Mouse (Mus musculus): Measurements from ENCODE around the gene Usp46. TPM values are rescaled to one million over a fixed set of nuclear protein-coding genes. Genes with fewer than 3 reads are reported as not detected.
"Not testable (repeated sequence)": the region's sequence is repeated elsewhere in the genome, so short reads cannot be mapped to it uniquely, and the experiment has no call there.

Usp46 gene
- polyA plus RNA-seq, 1 experiment from 2014 or later, result 26.9 TPM

DNA sequence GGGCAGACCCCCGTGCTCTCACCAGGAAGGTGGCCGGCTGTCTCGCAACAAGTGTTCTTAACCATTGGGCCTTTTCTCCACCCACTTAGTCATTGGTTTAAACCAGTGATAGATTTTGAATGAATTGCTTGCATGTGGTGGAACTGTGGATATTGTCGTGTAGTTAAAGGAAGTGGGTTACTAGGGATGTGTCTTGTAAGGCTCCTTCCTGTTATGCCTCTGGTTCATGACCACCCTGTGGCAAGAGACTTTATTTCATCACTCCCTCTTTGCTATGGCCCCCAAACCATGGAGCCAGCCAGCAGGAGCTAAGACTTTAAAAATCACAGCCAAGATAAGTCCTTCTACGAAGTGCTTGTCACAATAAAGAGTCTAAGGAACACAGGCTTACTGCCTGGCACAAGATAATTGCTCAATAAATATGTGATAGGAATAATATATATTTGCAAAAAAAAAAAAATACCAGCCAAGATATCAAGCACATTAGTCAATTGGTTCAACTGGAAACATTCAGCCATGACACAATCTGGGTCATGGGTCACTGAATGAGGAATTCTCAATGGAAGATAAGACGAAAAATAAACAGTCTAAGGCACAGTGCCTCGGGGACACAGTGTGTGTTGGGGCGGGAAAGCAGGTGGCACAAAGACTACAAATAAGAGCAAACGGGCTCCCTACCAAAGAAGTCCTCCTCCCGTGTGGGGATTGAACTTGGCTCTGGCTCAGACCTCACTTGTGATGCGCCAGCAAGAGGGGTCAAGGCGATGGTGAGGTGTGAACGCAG is 80.3 kb downstream of the Usp46 start:
- H3K4me2 ChIP-seq, result no peak overlapping the region
- no peak overlapping the region for H3K9ac ChIP-seq
- H3K4me1 ChIP-seq (replicated peaks), result no peaks in the 10 kb centered on the region
- 73% methylated on average over 13 of the region's 13 CpGs for WGBS
- no peak overlapping the region for H3K4me3 ChIP-seq
- H3K27ac ChIP-seq, result no peak overlapping the region
- no peaks in the 10 kb centered on the region for H3K36me3 ChIP-seq
- no peaks in the 10 kb centered on the region for H3K9me3 ChIP-seq (replicated peaks)
- no peak for ATAC-seq (replicated peaks; ENCODE audit: insufficient number of reproducible peaks, insufficient read depth, low FRiP score, low read depth)
- H3K27me3 ChIP-seq, result no peaks in the 10 kb centered on the region

DNA sequence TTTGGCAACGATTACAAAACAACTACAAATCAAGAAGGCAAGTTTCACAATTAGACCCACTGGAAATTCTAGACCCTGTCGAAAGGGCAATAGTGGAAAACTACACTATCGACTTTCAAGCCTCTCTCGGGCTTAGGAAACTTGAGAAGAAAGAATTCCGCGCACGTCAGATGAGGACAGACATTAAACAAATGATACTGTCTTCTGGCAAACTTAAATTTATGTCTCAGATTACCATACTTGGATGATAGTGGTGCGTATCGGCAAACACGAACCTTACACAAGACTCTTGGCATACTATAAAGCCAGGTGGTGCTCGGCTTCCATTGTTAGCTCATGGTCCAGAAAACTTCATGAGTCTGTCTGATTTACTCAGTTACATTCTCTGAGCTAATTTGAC is 90.8 kb downstream of the Usp46 start:
- Histone ChIP-seq H3K4me1 (replicated peaks) (no peaks in the 10 kb centered on the region), H3K27me3 (no peaks in the 10 kb centered on the region), H3K9me3 (replicated peaks) (no peaks in the 10 kb centered on the region), H3K9ac (no peak overlapping the region), H3K4me3 (no peak overlapping the region), H3K4me2 (no peak overlapping the region), H3K36me3 (no peaks in the 10 kb centered on the region), H3K27ac (no peak overlapping the region)
- 70% methylated on average over 11 of the region's 11 CpGs for WGBS
- ATAC-seq (replicated peaks; ENCODE audit: insufficient number of reproducible peaks, insufficient read depth, low FRiP score, low read depth), result no peak

DNA sequence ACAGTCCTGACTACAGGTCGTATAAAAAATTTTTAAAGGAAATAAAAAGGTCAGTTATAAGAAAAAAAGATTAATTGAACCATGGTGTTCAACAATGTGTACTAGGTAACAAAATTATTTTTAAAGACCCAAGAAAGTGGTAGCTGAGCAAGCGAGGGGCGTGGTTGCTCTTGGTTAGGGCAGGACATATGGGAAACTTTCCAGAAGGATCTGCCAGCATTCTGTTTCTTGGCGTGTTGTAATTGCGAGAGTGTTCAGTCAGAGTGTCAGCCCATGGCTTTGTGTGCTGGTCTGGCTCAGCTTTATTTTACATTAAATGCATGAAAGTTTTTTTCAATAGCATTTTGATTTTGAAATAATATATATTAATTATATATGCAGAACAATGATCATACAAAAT is 96.5 kb downstream of the Usp46 start:
- Histone ChIP-seq H3K27me3 (no peaks in the 10 kb centered on the region), H3K4me1 (replicated peaks) (peaks cover 13% of the 10 kb centered on the region), H3K9ac (no peak overlapping the region), H3K36me3 (no peaks in the 10 kb centered on the region), H3K27ac (no peak overlapping the region), H3K9me3 (replicated peaks) (no peaks in the 10 kb centered on the region), H3K4me2 (no peak overlapping the region), H3K4me3 (no peak overlapping the region)
- 78% methylated on average over 5 of the region's 5 CpGs for WGBS
- ATAC-seq (replicated peaks; ENCODE audit: insufficient number of reproducible peaks, insufficient read depth, low FRiP score, low read depth), result no peak

DNA sequence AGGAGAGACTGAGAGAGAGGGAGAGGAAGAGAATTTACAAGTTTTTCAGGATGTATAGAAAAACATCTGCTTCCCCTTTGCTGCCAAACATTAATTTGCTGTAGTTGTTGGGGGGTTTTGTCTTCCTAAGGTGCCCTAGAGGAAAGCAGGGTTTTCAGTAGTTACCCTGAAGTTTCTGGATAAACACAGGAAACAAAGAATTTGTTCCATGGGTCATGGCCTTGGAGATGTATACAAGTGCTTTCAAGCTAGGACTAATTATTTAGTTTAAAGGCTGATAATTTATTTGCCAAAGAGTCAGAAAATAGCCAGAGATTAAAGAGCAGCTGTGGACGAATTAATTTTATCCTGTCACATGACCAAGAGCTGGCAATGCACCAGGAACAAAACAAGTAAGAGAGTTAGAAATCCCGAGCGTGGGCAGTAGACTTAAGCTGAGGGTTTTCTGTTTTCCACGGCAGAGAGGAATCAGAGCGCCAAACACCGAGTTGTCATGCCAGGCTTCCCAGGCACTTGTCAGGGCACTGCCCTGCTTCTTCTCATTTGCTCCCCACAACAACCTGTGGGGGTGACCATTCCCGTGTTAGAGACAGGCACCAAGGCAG is 98.1 kb downstream of the Usp46 start:
- H3K9ac ChIP-seq, result no peak overlapping the region
- no peaks in the 10 kb centered on the region for H3K27me3 ChIP-seq
- H3K4me1 ChIP-seq (replicated peaks), result peaks cover 13% of the 10 kb centered on the region
- H3K4me2 ChIP-seq, result peak overlapping the region; percentile 5
- ATAC-seq (replicated peaks; ENCODE audit: insufficient number of reproducible peaks, insufficient read depth, low FRiP score, low read depth), result no peak
- no peaks in the 10 kb centered on the region for H3K9me3 ChIP-seq (replicated peaks)
- WGBS, result 28% methylated on average over 7 of the region's 7 CpGs
- no peak overlapping the region for H3K4me3 ChIP-seq
- no peaks in the 10 kb centered on the region for H3K36me3 ChIP-seq
- H3K27ac ChIP-seq, result peak overlapping the region; percentile 6; the same call in 1 of the 2 replicates

DNA sequence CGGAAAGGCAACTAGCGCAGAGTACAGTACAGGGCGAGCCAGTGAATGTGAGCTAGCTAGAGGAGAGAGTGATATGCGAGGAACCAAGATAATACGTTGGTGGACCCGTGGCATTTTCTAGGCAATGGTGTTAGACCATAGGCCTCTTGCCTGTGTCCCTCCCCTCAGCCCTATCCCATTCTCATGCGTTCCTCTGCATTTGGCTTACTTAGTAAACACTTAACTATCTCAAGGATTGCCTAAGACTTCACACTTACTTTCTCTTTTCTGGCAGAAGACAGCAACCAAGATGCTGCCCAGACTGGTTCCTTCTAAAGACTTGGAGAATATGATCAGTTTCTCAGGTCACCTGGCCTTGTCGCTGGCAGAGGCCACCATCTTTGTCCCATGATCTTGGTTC is 98.9 kb downstream of the Usp46 start:
- H3K9ac ChIP-seq, result no peak overlapping the region
- no peaks in the 10 kb centered on the region for H3K9me3 ChIP-seq (replicated peaks)
- peaks cover 13% of the 10 kb centered on the region for H3K4me1 ChIP-seq (replicated peaks)
- 82% methylated on average over 8 of the region's 8 CpGs for WGBS
- H3K4me3 ChIP-seq, result no peak overlapping the region
- no peak for ATAC-seq (replicated peaks; ENCODE audit: insufficient number of reproducible peaks, insufficient read depth, low FRiP score, low read depth)
- H3K27me3 ChIP-seq, result no peaks in the 10 kb centered on the region
- no peak overlapping the region for H3K4me2 ChIP-seq
- no peaks in the 10 kb centered on the region for H3K36me3 ChIP-seq
- no peak overlapping the region for H3K27ac ChIP-seq

DNA sequence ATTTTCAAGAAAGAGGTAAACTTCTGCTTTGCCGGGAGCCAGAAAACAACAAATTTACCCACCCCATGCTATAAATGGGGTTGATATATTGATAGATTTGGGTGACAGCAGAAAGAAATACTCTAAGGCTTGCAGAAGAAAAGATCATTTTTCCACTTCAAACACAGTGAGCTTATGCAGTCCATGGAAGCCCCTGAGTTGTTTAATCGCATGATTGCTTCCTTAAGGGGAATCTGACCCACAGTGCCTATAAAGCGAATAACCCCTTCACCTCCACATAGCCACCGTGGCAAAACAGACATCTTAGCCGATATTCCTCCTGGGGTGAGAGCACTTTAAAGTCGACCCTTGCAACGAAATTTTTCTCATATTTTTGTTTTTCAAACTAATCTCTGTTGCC is 108.5 kb downstream of the Usp46 start:
- Histone ChIP-seq H3K4me1 (replicated peaks) (no peaks in the 10 kb centered on the region), H3K9ac (no peak overlapping the region), H3K27me3 (no peaks in the 10 kb centered on the region), H3K4me3 (no peak overlapping the region), H3K36me3 (no peaks in the 10 kb centered on the region), H3K4me2 (no peak overlapping the region), H3K27ac (no peak overlapping the region), H3K9me3 (replicated peaks) (no peaks in the 10 kb centered on the region)
- 78% methylated on average over 7 of the region's 7 CpGs for WGBS
- no peak for ATAC-seq (replicated peaks; ENCODE audit: insufficient number of reproducible peaks, insufficient read depth, low FRiP score, low read depth)

DNA sequence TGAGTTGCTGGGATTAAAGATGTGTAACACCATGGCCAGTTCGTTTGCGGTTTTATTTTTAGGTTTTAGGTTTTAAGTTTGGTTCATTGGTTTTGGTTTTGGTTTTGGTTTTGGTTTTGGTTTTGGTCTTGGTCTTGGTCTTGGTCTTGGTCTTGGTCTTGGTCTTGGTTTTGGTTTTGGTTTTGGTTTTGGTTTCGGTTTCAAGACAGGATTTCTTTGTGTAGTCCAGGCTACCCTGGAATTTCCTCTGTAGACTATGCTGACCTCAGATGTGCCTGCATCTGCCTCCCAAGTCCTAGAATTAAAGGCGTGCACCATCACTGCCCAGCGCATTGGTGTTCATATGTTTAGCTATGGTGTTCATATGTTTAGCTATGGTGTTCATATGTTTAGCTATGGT is 109.6 kb downstream of the Usp46 start:
- H3K27me3 ChIP-seq; H3K4me3 ChIP-seq; ATAC-seq (replicated peaks; ENCODE audit: insufficient number of reproducible peaks, insufficient read depth, low FRiP score, low read depth); H3K27ac ChIP-seq; H3K36me3 ChIP-seq; H3K9me3 ChIP-seq (replicated peaks); H3K4me1 ChIP-seq (replicated peaks); H3K9ac ChIP-seq; H3K4me2 ChIP-seq: not testable (repeated sequence)
- WGBS, result 81% methylated on average over 5 of the region's 5 CpGs

DNA sequence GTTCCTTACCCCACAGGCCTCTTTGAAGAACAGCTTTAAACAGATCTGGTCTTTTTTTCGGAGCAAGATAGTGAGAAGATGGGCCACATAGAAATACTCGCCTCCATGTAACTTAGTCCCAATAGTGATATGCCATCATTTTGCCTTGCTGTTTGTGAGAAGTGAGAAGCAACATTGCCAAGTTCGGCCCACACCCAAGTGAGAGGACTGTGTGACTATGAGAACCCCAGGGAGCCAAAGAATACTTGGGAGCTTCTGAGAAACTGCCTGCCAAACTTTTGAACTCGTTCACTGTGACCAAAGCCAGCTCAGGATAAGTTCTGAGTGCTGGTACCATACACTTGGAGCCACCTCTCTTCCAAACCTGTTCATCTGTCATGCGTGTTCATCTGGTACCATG is 110.1 kb downstream of the Usp46 start:
- Histone ChIP-seq H3K9me3 (replicated peaks) (no peaks in the 10 kb centered on the region), H3K4me1 (replicated peaks) (no peaks in the 10 kb centered on the region), H3K27ac (no peak overlapping the region), H3K4me2 (no peak overlapping the region), H3K9ac (no peak overlapping the region), H3K36me3 (no peaks in the 10 kb centered on the region), H3K27me3 (no peaks in the 10 kb centered on the region), H3K4me3 (no peak overlapping the region)
- 85% methylated on average over 5 of the region's 5 CpGs for WGBS
- ATAC-seq (replicated peaks; ENCODE audit: insufficient number of reproducible peaks, insufficient read depth, low FRiP score, low read depth), result no peak

DNA sequence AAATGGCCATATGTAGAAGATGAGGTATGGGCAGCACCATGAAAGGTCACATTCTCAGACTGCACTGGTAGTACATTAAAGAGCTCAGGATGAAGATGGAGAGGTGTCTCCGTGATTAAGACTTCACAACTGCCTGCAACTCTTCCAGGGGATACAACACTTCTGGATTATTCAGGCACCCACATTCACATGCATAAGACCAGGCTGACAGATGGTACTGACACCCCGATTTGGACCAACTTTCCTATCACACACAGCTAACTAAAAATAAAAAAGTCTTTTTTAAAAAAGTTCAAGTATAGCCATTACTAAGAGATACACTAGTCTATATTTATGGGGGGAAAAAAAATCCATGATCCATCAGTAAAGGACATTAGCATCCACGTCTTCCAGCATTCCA is 112.5 kb downstream of the Usp46 start:
- ATAC-seq (replicated peaks; ENCODE audit: insufficient number of reproducible peaks, insufficient read depth, low FRiP score, low read depth), result no peak
- Histone ChIP-seq H3K4me3 (no peak overlapping the region), H3K4me2 (no peak overlapping the region), H3K4me1 (replicated peaks) (no peaks in the 10 kb centered on the region), H3K27me3 (no peaks in the 10 kb centered on the region), H3K27ac (no peak overlapping the region), H3K36me3 (no peaks in the 10 kb centered on the region), H3K9ac (no peak overlapping the region), H3K9me3 (replicated peaks) (no peaks in the 10 kb centered on the region)
- WGBS, result 79% methylated on average over 3 of the region's 3 CpGs

DNA sequence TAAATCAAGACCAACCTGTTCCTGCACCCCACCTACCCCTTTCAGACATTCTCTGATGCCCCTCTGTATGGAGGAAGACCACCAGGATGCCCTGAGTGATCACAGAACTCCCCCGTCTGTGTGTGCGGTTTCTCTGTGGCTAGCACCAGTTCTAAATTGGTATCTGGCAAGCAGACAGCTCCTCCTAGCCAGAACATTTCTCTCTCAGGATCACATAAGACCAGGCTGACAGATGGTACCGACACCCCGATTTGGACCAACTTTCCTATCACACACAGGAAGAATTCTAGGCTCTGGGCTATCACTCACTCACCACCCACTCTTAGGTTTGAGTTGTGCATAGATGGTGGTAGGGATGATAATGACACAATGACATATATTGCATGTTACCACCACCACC is 113.2 kb downstream of the Usp46 start:
- Histone ChIP-seq H3K9ac (no peak overlapping the region), H3K4me3 (no peak overlapping the region), H3K9me3 (replicated peaks) (no peaks in the 10 kb centered on the region), H3K27me3 (no peaks in the 10 kb centered on the region), H3K36me3 (no peaks in the 10 kb centered on the region), H3K27ac (no peak overlapping the region), H3K4me1 (replicated peaks) (no peaks in the 10 kb centered on the region), H3K4me2 (no peak overlapping the region)
- ATAC-seq (replicated peaks; ENCODE audit: insufficient number of reproducible peaks, insufficient read depth, low FRiP score, low read depth), result no peak
- WGBS, result 85% methylated on average over 4 of the region's 4 CpGs

DNA sequence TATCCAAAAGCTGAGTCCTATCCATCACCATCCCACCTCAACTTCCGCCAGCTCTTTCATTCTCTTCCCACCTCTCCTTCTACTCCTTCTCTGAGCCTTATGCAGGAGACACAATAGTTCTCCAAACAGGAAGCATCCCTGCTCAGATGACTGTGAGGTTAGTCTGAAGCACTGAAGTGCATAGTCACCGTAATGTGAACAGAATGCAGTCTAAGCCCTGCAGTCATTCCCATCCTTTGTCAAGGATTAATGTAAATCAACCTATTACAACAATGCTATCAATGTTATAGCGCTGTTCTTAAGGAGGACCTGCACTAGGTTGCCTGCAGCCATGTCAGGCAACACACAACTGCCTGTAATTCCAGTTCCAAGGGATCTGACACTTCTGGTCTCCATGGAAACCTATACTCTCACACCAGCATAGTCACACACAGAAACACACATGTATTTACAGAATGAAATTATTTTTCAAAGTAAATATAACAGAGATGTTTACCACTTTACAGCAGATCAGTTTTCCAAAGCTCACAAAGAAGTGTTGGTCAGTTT is 115.1 kb downstream of the Usp46 start:
- H3K36me3 ChIP-seq, result no peaks in the 10 kb centered on the region
- H3K4me2 ChIP-seq, result no peak overlapping the region
- H3K27me3 ChIP-seq, result no peaks in the 10 kb centered on the region
- no peaks in the 10 kb centered on the region for H3K4me1 ChIP-seq (replicated peaks)
- no peaks in the 10 kb centered on the region for H3K9me3 ChIP-seq (replicated peaks)
- no peak for ATAC-seq (replicated peaks; ENCODE audit: insufficient number of reproducible peaks, insufficient read depth, low FRiP score, low read depth)
- no peak overlapping the region for H3K27ac ChIP-seq
- WGBS, result 84% methylated on average over 3 of the region's 3 CpGs
- H3K9ac ChIP-seq, result no peak overlapping the region
- no peak overlapping the region for H3K4me3 ChIP-seq

DNA sequence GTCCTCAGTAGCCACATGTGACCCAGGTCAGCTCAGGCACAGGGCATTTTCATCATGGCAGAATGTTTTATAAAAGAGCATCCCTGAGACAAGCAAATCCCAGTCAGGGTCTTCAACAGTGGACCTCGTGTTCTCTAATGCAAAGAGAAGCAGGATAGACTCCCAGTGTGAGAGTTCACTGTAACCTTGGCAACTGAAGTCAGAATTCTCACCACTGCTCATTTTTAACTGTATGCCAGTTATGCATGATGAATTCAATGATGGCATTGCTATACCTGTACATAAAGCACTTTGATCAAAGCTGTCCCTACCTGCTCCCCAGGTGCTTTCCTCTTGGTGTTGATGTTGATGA is 116.6 kb downstream of the Usp46 start:
- H3K9me3 ChIP-seq (replicated peaks), result no peaks in the 10 kb centered on the region
- WGBS, result 81% methylated on average over 1 of the region's 1 CpGs
- H3K4me2 ChIP-seq, result no peak overlapping the region
- ATAC-seq (replicated peaks; ENCODE audit: insufficient number of reproducible peaks, insufficient read depth, low FRiP score, low read depth), result no peak
- no peaks in the 10 kb centered on the region for H3K4me1 ChIP-seq (replicated peaks)
- H3K9ac ChIP-seq, result no peak overlapping the region
- H3K4me3 ChIP-seq, result no peak overlapping the region
- no peaks in the 10 kb centered on the region for H3K27me3 ChIP-seq
- no peak overlapping the region for H3K27ac ChIP-seq
- H3K36me3 ChIP-seq, result no peaks in the 10 kb centered on the region

All from heart, embryonic 15.5 days (tissue).